Mouse (Mus musculus): ENCODE results near the gene Palm2. TPM values are rescaled to one million over a fixed set of nuclear protein-coding genes. Genes with fewer than 3 reads are reported as not detected.

Gene Palm2
- polyA plus RNA-seq, 1 experiment from 2014 or later = 8.6 TPM

- Histone ChIP-seq H3K9me3 (no peaks in the 10 kb centered on the region), H3K4me2 (no peak overlapping the region), H3K27ac (no peak overlapping the region), H3K9ac (no peak overlapping the region), H3K27me3 (no peaks in the 10 kb centered on the region), H3K36me3 (no peaks in the 10 kb centered on the region), H3K4me3 (no peak overlapping the region), H3K4me1 (peaks cover 15% of the 10 kb centered on the region)
- 76% methylated on average over 6 of the region's 6 CpGs for WGBS
- ATAC-seq (ENCODE audit: insufficient number of reproducible peaks, low FRiP score, low TSS enrichment, low read depth) = no peak
These were observed 140.6 kb downstream of the Palm2 start for GRCm38 (mm10) chr4:57574646-57575045.

- Histone ChIP-seq H3K4me2 (no peak overlapping the region), H3K4me1 (peaks cover 6% of the 10 kb centered on the region), H3K27ac (no peak overlapping the region), H3K9ac (no peak overlapping the region), H3K4me3 (no peak overlapping the region), H3K27me3 (no peaks in the 10 kb centered on the region), H3K9me3 (no peaks in the 10 kb centered on the region), H3K36me3 (0 out of 2 replicates have a peak, but pooled peaks cover 2% of the 10 kb centered on the region)
- no peak for ATAC-seq (ENCODE audit: insufficient number of reproducible peaks, low FRiP score, low TSS enrichment, low read depth)
- 82% methylated on average over 5 of the region's 5 CpGs for WGBS
These were observed 141.6 kb downstream of the Palm2 start for GRCm38 (mm10) chr4:57575686-57576085.

- ATAC-seq (ENCODE audit: insufficient number of reproducible peaks, low FRiP score, low TSS enrichment, low read depth) = no peak
- WGBS = 83% methylated on average over 11 of the region's 11 CpGs
These were observed 142.0 kb downstream of the Palm2 start for GRCm38 (mm10) chr4:57576095-57576494.

GRCm38 (mm10) chr4:57579683-57580082 lies 145.6 kb downstream of the Palm2 start:
- Histone ChIP-seq H3K27ac (no peak overlapping the region), H3K27me3 (no peaks in the 10 kb centered on the region), H3K4me2 (no peak overlapping the region), H3K9ac (no peak overlapping the region), H3K4me3 (no peak overlapping the region), H3K4me1 (0 out of 2 replicates have a peak, but pooled peaks cover under 1% of the 10 kb centered on the region), H3K36me3 (0 out of 2 replicates have a peak, but pooled peaks cover 2% of the 10 kb centered on the region), H3K9me3 (no peaks in the 10 kb centered on the region)
- WGBS = 85% methylated on average over 10 of the region's 10 CpGs
- ATAC-seq (ENCODE audit: insufficient number of reproducible peaks, low FRiP score, low TSS enrichment, low read depth) = no peak

More at GRCm38 (mm10) chr4:57576095-57576494, 142.0 kb downstream of the Palm2 start:
- no peak overlapping the region for H3K9ac ChIP-seq
- no peaks in the 10 kb centered on the region for H3K27me3 ChIP-seq
- 0 out of 2 replicates have a peak, but pooled peaks cover 2% of the 10 kb centered on the region for H3K36me3 ChIP-seq
- no peaks in the 10 kb centered on the region for H3K9me3 ChIP-seq
- H3K4me1 ChIP-seq = 0 out of 2 replicates have a peak, but pooled peaks cover 4% of the 10 kb centered on the region
- H3K27ac ChIP-seq = no peak overlapping the region
- H3K4me2 ChIP-seq = no peak overlapping the region
- no peak overlapping the region for H3K4me3 ChIP-seq

- H3K27me3 ChIP-seq = no peaks in the 10 kb centered on the region
- H3K4me3 ChIP-seq = no peak overlapping the region
- WGBS = 65% methylated on average over 6 of the region's 6 CpGs
- ATAC-seq (ENCODE audit: insufficient number of reproducible peaks, low FRiP score, low TSS enrichment, low read depth) = no peak
- H3K9ac ChIP-seq = no peak overlapping the region
- H3K9me3 ChIP-seq = no peaks in the 10 kb centered on the region
- no peaks in the 10 kb centered on the region for H3K4me1 ChIP-seq
- no peak overlapping the region for H3K4me2 ChIP-seq
- 0 out of 2 replicates have a peak, but pooled peaks cover under 1% of the 10 kb centered on the region for H3K36me3 ChIP-seq
- H3K27ac ChIP-seq = no peak overlapping the region
These were observed 151.3 kb downstream of the Palm2 start for GRCm38 (mm10) chr4:57585281-57585800.

- no peak overlapping the region for H3K27ac ChIP-seq
- H3K27me3 ChIP-seq = no peaks in the 10 kb centered on the region
- H3K4me1 ChIP-seq = no peaks in the 10 kb centered on the region
- no peak overlapping the region for H3K9ac ChIP-seq
- no peaks in the 10 kb centered on the region for H3K36me3 ChIP-seq
- no peak for ATAC-seq (ENCODE audit: insufficient number of reproducible peaks, low FRiP score, low TSS enrichment, low read depth)
- H3K4me2 ChIP-seq = no peak overlapping the region
- H3K4me3 ChIP-seq = no peak overlapping the region
- no peaks in the 10 kb centered on the region for H3K9me3 ChIP-seq
- WGBS = 54% methylated on average over 7 of the region's 7 CpGs
These were observed 153.0 kb downstream of the Palm2 start for GRCm38 (mm10) chr4:57586933-57587658.

- H3K9me3 ChIP-seq = no peaks in the 10 kb centered on the region
- no peak overlapping the region for H3K4me3 ChIP-seq
- H3K36me3 ChIP-seq = no peaks in the 10 kb centered on the region
- no peak overlapping the region for H3K4me2 ChIP-seq
- no peak overlapping the region for H3K27ac ChIP-seq
- H3K27me3 ChIP-seq = no peaks in the 10 kb centered on the region
- H3K4me1 ChIP-seq = no peaks in the 10 kb centered on the region
- no peak for ATAC-seq (ENCODE audit: insufficient number of reproducible peaks, low FRiP score, low TSS enrichment, low read depth)
- WGBS = 93% methylated on average over 1 of the region's 1 CpGs
- no peak overlapping the region for H3K9ac ChIP-seq
These were observed 154.3 kb downstream of the Palm2 start for GRCm38 (mm10) chr4:57588356-57588755.

- 72% methylated on average over 4 of the region's 4 CpGs for WGBS
These were observed 158.7 kb downstream of the Palm2 start for GRCm38 (mm10) chr4:57592751-57593150.

GRCm38 (mm10) chr4:57599946-57600345 lies 165.9 kb downstream of the Palm2 start:
- H3K27ac ChIP-seq = no peak overlapping the region
- H3K36me3 ChIP-seq = no peaks in the 10 kb centered on the region
- no peak overlapping the region for H3K4me3 ChIP-seq
- WGBS = 92% methylated on average over 6 of the region's 6 CpGs
- H3K9ac ChIP-seq = no peak overlapping the region
- ATAC-seq (ENCODE audit: insufficient number of reproducible peaks, low FRiP score, low TSS enrichment, low read depth) = no peak
- H3K4me1 ChIP-seq = no peaks in the 10 kb centered on the region; the same call in 1 of the 2 replicates
- no peaks in the 10 kb centered on the region for H3K9me3 ChIP-seq
- no peaks in the 10 kb centered on the region for H3K27me3 ChIP-seq
- H3K4me2 ChIP-seq = no peak overlapping the region

More at GRCm38 (mm10) chr4:57592751-57593150, 158.7 kb downstream of the Palm2 start:
- Histone ChIP-seq H3K27me3 (no peaks in the 10 kb centered on the region), H3K4me2 (no peak overlapping the region), H3K9ac (no peak overlapping the region), H3K4me1 (no peaks in the 10 kb centered on the region), H3K27ac (no peak overlapping the region), H3K9me3 (no peaks in the 10 kb centered on the region), H3K4me3 (no peak overlapping the region), H3K36me3 (no peaks in the 10 kb centered on the region)
- ATAC-seq (ENCODE audit: insufficient number of reproducible peaks, low FRiP score, low TSS enrichment, low read depth) = no peak

- Histone ChIP-seq H3K4me3 (no peak overlapping the region), H3K4me2 (no peak overlapping the region), H3K27ac (no peak overlapping the region), H3K27me3 (no peaks in the 10 kb centered on the region), H3K9ac (no peak overlapping the region), H3K9me3 (no peaks in the 10 kb centered on the region), H3K36me3 (no peaks in the 10 kb centered on the region), H3K4me1 (no peaks in the 10 kb centered on the region; the same call in 1 of the 2 replicates)
- no peak for ATAC-seq (ENCODE audit: insufficient number of reproducible peaks, low FRiP score, low TSS enrichment, low read depth)
- WGBS = 79% methylated on average over 11 of the region's 11 CpGs
These were observed 166.8 kb downstream of the Palm2 start for GRCm38 (mm10) chr4:57600685-57601457.

GRCm38 (mm10) chr4:57601458-57601835 lies 167.4 kb downstream of the Palm2 start:
- H3K27me3 ChIP-seq = no peaks in the 10 kb centered on the region
- ATAC-seq (ENCODE audit: insufficient number of reproducible peaks, low FRiP score, low TSS enrichment, low read depth) = no peak
- H3K4me2 ChIP-seq = no peak overlapping the region
- H3K9ac ChIP-seq = no peak overlapping the region
- WGBS = 78% methylated on average over 9 of the region's 9 CpGs
- H3K27ac ChIP-seq = no peak overlapping the region
- no peak overlapping the region for H3K4me3 ChIP-seq
- H3K9me3 ChIP-seq = no peaks in the 10 kb centered on the region
- no peaks in the 10 kb centered on the region for H3K36me3 ChIP-seq
- H3K4me1 ChIP-seq = peaks cover 6% of the 10 kb centered on the region; the same call in 1 of the 2 replicates

All from limb, embryonic 15.5 days (tissue).